13 mouse cellular contexts compared by ENCODE assay signal in the genomic region with DNA sequence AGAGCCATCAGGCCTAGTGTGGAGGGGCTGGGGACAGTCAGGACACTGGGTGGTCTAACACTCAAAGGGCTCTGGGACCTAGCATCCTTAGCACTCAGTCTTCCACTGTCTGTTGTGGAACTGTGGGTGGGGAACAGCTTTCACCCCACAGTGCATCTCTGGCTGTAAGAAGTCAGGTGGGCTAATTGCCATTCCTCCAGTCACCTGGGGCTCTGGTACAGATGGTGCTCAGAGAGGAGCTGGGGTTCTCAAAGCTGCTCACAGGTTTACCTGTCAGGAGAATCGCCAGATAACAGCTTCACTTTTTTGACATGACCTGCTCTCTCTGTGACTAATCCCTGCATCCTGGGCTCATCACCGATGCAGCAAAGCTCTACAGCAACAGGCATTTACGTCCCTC. TPM values are rescaled to one million over a fixed set of nuclear protein-coding genes. Genes with fewer than 3 reads are reported as not detected.
"Had no signal": no experiment of that assay in that cellular context is flagged by ENCODE, and none has a peak within 500 bp of the region (broad histone marks: within the 10 kb centered on the region; RNA-seq: fewer than 3 reads in every experiment).

No protein-coding gene starts in this region.

- H3K4me3 ChIP-seq: limb, embryonic 15.5 days; liver, embryonic 12.5 days; midbrain, embryonic 10.5 days; myocyte; neural tube, embryonic 15.5 days had no signal

- H3K27me3 ChIP-seq: limb, embryonic 15.5 days; liver, embryonic 12.5 days; neural tube, embryonic 15.5 days had no signal

- H3K27ac ChIP-seq: kidney, postnatal 0 days; limb, embryonic 15.5 days; liver, embryonic 12.5 days; midbrain, embryonic 10.5 days; neural tube, embryonic 15.5 days had no signal

- H3K4me1 ChIP-seq: limb, embryonic 15.5 days; liver, embryonic 12.5 days; neural tube, embryonic 15.5 days had no signal

- DNase-seq: lung, embryonic 14.5 days; lung, postnatal 10 days; lung, postnatal 4 days; midbrain, embryonic 14.5 days; right cerebral cortex, postnatal 4 days; thymus, postnatal 4 days had no signal

RNA-seq across cellular contexts. Expression of a gene that starts 46.0 kb away (rescaled TPM):
- total RNA-seq: megakaryocyte, adult 5-6 weeks had no signal
